Mouse (Mus musculus) E14TG2a.4 (cell line): ENCODE measurements around the gene Gpr45.

Source experiments
- CTCF ChIP-seq: conservative IDR thresholded peaks from 2 replicates; pipeline ENCODE4 v1.5.1; 2014; ENCODE audit warnings: low read length
- NANOG ChIP-seq: IDR thresholded peaks from 2 replicates; pipeline ENCODE4 v1.6.1; 2014; ENCODE audit warnings: borderline replicate concordance, low read length, mixed read lengths
- POU5F1 ChIP-seq: IDR thresholded peaks from 2 replicates; pipeline ENCODE4 v1.6.1; 2014; ENCODE audit warnings: low read length, borderline replicate concordance

GRCm38 (mm10) chr1:42906696-42907095 is 46.0 kb upstream of the Gpr45 start:
- TF ChIP-seq CTCF (no peak), POU5F1 (no peak), NANOG (no peak)
